Mouse (Mus musculus) hindbrain, postnatal 0 days (tissue): ENCODE results near the gene Phf21a. TPM values are rescaled to one million over a fixed set of nuclear protein-coding genes. Genes with fewer than 3 reads are reported as not detected.
"Not testable (repeated sequence)": the region's sequence is repeated elsewhere in the genome, so short reads cannot be mapped to it uniquely, and the experiment has no call there.

Experiments
- ATAC-seq: fragments of 200-750 bp; cut with Nextera tagmentation; 2 replicates; pipeline ENCODE4 v1.8.0; 2017; ENCODE audit warnings: mild to moderate bottlenecking, moderate TSS enrichment, moderate library complexity
- DNase-seq: peaks from one replicate; pipeline ENCODE4 v3.0.0-alpha.2; 2015; ENCODE audit warnings: low spot score
- H3K27ac ChIP-seq: fragments of 300-500 bp; sonication (generic); 2 replicates; pipeline ENCODE4 v1.5.1; 2014; ENCODE audit warnings: mild to moderate bottlenecking
- H3K27me3 ChIP-seq: fragments of 300-500 bp; sonication (generic); 2 replicates; pipeline ENCODE4 v1.6.1; 2014; ENCODE audit warnings: low read length, mixed read lengths; ENCODE audit not compliant: insufficient read depth
- H3K36me3 ChIP-seq: fragments of 300-500 bp; sonication (generic); 2 replicates; pipeline ENCODE4 v1.6.1; 2014; ENCODE audit warnings: low read length, mixed read lengths; ENCODE audit not compliant: insufficient read depth
- H3K4me1 ChIP-seq: fragments of 300-500 bp; sonication (generic); 2 replicates; pipeline ENCODE4 v1.6.1; 2014; ENCODE audit warnings: antibody characterized with exemption, low read length, mixed read lengths; ENCODE audit not compliant: insufficient read depth
- H3K4me2 ChIP-seq: fragments of 300-500 bp; sonication (generic); 2 replicates; pipeline ENCODE4 v1.6.1; 2014; ENCODE audit warnings: low read depth, mild to moderate bottlenecking, low read length, moderate library complexity, mixed read lengths
- H3K4me3 ChIP-seq: fragments of 300-500 bp; sonication (generic); 2 replicates; pipeline ENCODE4 v1.5.1; 2014; ENCODE audit warnings: low read length
- H3K9ac ChIP-seq: fragments of 300-500 bp; sonication (generic); replicated peaks from 2 replicates; pipeline ENCODE4 v1.6.1; 2014; ENCODE audit warnings: mild to moderate bottlenecking, low read length, moderate library complexity, mixed read lengths
- H3K9me3 ChIP-seq: fragments of 300-500 bp; sonication (generic); 2 replicates; pipeline ENCODE4 v1.6.1; 2016; ENCODE audit warnings: low read length, mixed read lengths
- CTCF ChIP-seq: IDR thresholded peaks from 2 replicates; pipeline ENCODE4 v1.5.1; 2016; ENCODE audit warnings: antibody characterized with exemption, control low read depth, low read depth
- WGBS: fragments of 180-500 bp; shearing (Covaris S2); extraction: QIAGEN DNeasy Blood & Tissue Kit; methylation state at CpG from one replicate; pipeline ENCODE4 v1.1.7; 2014; 5-methylcytosine and 5-hydroxymethylcytosine counted together
- polyA plus RNA-seq: library from polyadenylated mRNA; unstranded; fragments of >200 nt; fragmentation: Nextera tagmentation; extraction: Ambion mirVana; gene quantifications from 2 replicates; pipeline ENCODE4 v1.2.1, GENCODE M21; 2015
- total RNA-seq: library from RNA; depleted of rRNA; stranded (reverse); fragments of >200 nt; gene quantifications from 2 replicates; pipeline ENCODE4 v1.2.3, GENCODE M21; 2014

The Phf21a gene
- total and polyA plus RNA-seq, 2 experiments from 2014 or later, result 26.6 to 109 TPM

GRCm38 (mm10) chr2:92141073-92141472, 48.2 kb downstream of the Phf21a start:
- Histone ChIP-seq H3K4me3 (no peak overlapping the region), H3K9me3 (no peaks in the 10 kb centered on the region), H3K27me3 (no peaks in the 10 kb centered on the region), H3K4me2 (peak overlapping the region; percentile 42; the same call in 1 of the 2 replicates), H3K27ac (no peak overlapping the region), H3K9ac (no peak overlapping the region), H3K36me3 (no peaks in the 10 kb centered on the region), H3K4me1 (no peaks in the 10 kb centered on the region)
- WGBS, result 28% methylated on average over 11 of the region's 11 CpGs
- ATAC-seq (no peak), DNase-seq (no peak)
- TF ChIP-seq CTCF, result no peak

GRCm38 (mm10) chr2:92143932-92144331, 51.0 kb downstream of the Phf21a start:
- no peaks in the 10 kb centered on the region for H3K27me3 ChIP-seq
- H3K4me1 ChIP-seq, result no peaks in the 10 kb centered on the region
- ATAC-seq (no peak), DNase-seq (no peak)
- no peak overlapping the region for H3K4me3 ChIP-seq
- H3K4me2 ChIP-seq, result no peak overlapping the region
- no peak overlapping the region for H3K9ac ChIP-seq
- no peaks in the 10 kb centered on the region for H3K9me3 ChIP-seq
- TF ChIP-seq CTCF, result no peak
- WGBS, result 40% methylated on average over 5 of the region's 5 CpGs
- no peaks in the 10 kb centered on the region for H3K36me3 ChIP-seq
- no peak overlapping the region for H3K27ac ChIP-seq

- H3K27me3 ChIP-seq, H3K4me1 ChIP-seq, H3K9ac ChIP-seq, H3K9me3 ChIP-seq, H3K4me2 ChIP-seq, H3K36me3 ChIP-seq, ATAC-seq, DNase-seq, H3K4me3 ChIP-seq, H3K27ac ChIP-seq: not testable (repeated sequence)
- 84% methylated on average over 5 of the region's 5 CpGs for WGBS
These were observed 55.2 kb downstream of the Phf21a start for GRCm38 (mm10) chr2:92147925-92148750.

GRCm38 (mm10) chr2:92164291-92164690, 71.4 kb downstream of the Phf21a start:
- DNase-seq (no peak), ATAC-seq (no peak)
- no peak overlapping the region for H3K4me2 ChIP-seq
- no peaks in the 10 kb centered on the region for H3K36me3 ChIP-seq
- H3K27me3 ChIP-seq, result no peaks in the 10 kb centered on the region
- TF ChIP-seq CTCF, result no peak
- H3K9ac ChIP-seq, result no peak overlapping the region
- WGBS, result 55% methylated on average over 10 of the region's 10 CpGs
- H3K4me1 ChIP-seq, result no peaks in the 10 kb centered on the region
- H3K27ac ChIP-seq, result no peak overlapping the region
- no peaks in the 10 kb centered on the region for H3K9me3 ChIP-seq
- H3K4me3 ChIP-seq, result no peak overlapping the region

GRCm38 (mm10) chr2:92166950-92167349, 74.0 kb downstream of the Phf21a start:
- no peaks in the 10 kb centered on the region for H3K4me1 ChIP-seq
- TF ChIP-seq CTCF, result no peak
- no peak overlapping the region for H3K27ac ChIP-seq
- no peak overlapping the region for H3K4me3 ChIP-seq
- ATAC-seq, result no peak
- no peak overlapping the region for H3K4me2 ChIP-seq
- WGBS, result 74% methylated on average over 7 of the region's 7 CpGs
- no peaks in the 10 kb centered on the region for H3K36me3 ChIP-seq
- no peak for DNase-seq
- no peak overlapping the region for H3K9ac ChIP-seq
- no peaks in the 10 kb centered on the region for H3K9me3 ChIP-seq
- H3K27me3 ChIP-seq, result no peaks in the 10 kb centered on the region

- H3K4me3 ChIP-seq, result no peak overlapping the region
- TF ChIP-seq CTCF, result no peak
- 80% methylated on average over 8 of the region's 8 CpGs for WGBS
These were observed 78.2 kb downstream of the Phf21a start for GRCm38 (mm10) chr2:92171046-92171643.

GRCm38 (mm10) chr2:92172300-92172699, 79.4 kb downstream of the Phf21a start:
- no peak for TF ChIP-seq CTCF
- Histone ChIP-seq H3K4me1 (no peaks in the 10 kb centered on the region), H3K4me2 (no peak overlapping the region), H3K27ac (no peak overlapping the region), H3K27me3 (no peaks in the 10 kb centered on the region), H3K4me3 (no peak overlapping the region), H3K9me3 (no peaks in the 10 kb centered on the region), H3K36me3 (no peaks in the 10 kb centered on the region), H3K9ac (no peak overlapping the region)
- WGBS, result 92% methylated on average over 5 of the region's 5 CpGs
- no peak for DNase-seq
- ATAC-seq, result no peak

More at GRCm38 (mm10) chr2:92171046-92171643, 78.2 kb downstream of the Phf21a start:
- no peak for ATAC-seq
- Histone ChIP-seq H3K9me3 (no peaks in the 10 kb centered on the region), H3K27me3 (no peaks in the 10 kb centered on the region), H3K36me3 (no peaks in the 10 kb centered on the region), H3K27ac (no peak overlapping the region), H3K9ac (no peak overlapping the region), H3K4me1 (no peaks in the 10 kb centered on the region), H3K4me2 (no peak overlapping the region)
- no peak for DNase-seq
